Mouse (Mus musculus) embryonic facial prominence, embryonic 10.5 days (tissue): ENCODE measurements around the gene Ap1s3. TPM values are rescaled to one million over a fixed set of nuclear protein-coding genes. Genes with fewer than 3 reads are reported as not detected.
"Not testable (repeated sequence)": the region's sequence is repeated elsewhere in the genome, so short reads cannot be mapped to it uniquely, and the experiment has no call there.

Source experiments
- DNase-seq: peaks from one replicate; pipeline ENCODE4 v3.0.0-alpha.2; 2017; ENCODE audit warnings: low spot score
- H3K27ac ChIP-seq: fragments of 300-500 bp; sonication (generic); replicated peaks from 2 replicates; pipeline ENCODE4 v1.5.1; 2016; ENCODE audit warnings: mild to moderate bottlenecking
- H3K27me3 ChIP-seq: fragments of 300-500 bp; sonication (generic); replicated peaks from 2 replicates; pipeline ENCODE4 v1.6.1; 2016; ENCODE audit warnings: low read depth, mild to moderate bottlenecking; ENCODE audit not compliant: poor library complexity, severe bottlenecking
- H3K36me3 ChIP-seq: fragments of 300-500 bp; sonication (generic); replicated peaks from 2 replicates; pipeline ENCODE4 v1.6.1; 2016; ENCODE audit warnings: mild to moderate bottlenecking, moderate library complexity
- H3K4me1 ChIP-seq: fragments of 300-500 bp; sonication (generic); 2 replicates; pipeline ENCODE4 v1.6.1; 2016
- H3K4me3 ChIP-seq: fragments of 300-500 bp; sonication (generic); 2 replicates; pipeline ENCODE4 v1.5.1; 2016; ENCODE audit warnings: mild to moderate bottlenecking, moderate library complexity
- H3K9me3 ChIP-seq: fragments of 300-500 bp; sonication (generic); 2 replicates; pipeline ENCODE4 v1.6.1; 2016; ENCODE audit warnings: mild to moderate bottlenecking
- WGBS: fragments of 180-500 bp; shearing (Covaris S2); methylation state at CpG from one replicate; pipeline ENCODE4 v1.1.7; 2016; 5-methylcytosine and 5-hydroxymethylcytosine counted together
- polyA plus RNA-seq: library from polyadenylated mRNA; unstranded; fragments of >200 nt; fragmentation: Nextera tagmentation; extraction: Ambion mirVana; gene quantifications from 2 replicates; pipeline ENCODE4 v1.2.1, GENCODE M21; 2016

Ap1s3 gene
- polyA plus RNA-seq, 1 experiment from 2014 or later, result 0.24 TPM

DNA sequence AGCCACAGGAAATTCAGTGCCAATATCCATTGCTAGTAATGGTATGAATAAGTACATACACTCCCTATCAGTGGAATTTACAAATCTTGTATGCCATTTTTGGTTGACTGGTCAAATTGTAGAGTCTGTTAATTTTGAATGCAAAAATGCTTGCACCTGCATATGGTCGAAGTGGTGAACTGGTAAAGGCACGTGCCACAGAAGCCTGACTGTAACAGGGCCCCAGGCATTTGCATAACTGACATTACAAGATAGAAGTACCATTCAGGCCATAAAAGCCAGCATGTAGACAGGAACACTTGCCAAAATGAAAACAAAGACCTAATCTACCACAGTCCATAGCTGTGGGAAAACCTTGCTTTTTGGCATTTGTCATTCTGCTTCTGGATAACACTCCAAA, 55.3 kb downstream of the Ap1s3 start:
- Histone ChIP-seq H3K4me1 (no peaks in the 10 kb centered on the region), H3K27ac (no peak overlapping the region), H3K36me3 (peaks cover 8% of the 10 kb centered on the region), H3K4me3 (no peak overlapping the region), H3K27me3 (no peaks in the 10 kb centered on the region), H3K9me3 (peaks cover 11% of the 10 kb centered on the region)
- WGBS, result 88% methylated on average over 2 of the region's 2 CpGs
- no peak for DNase-seq

DNA sequence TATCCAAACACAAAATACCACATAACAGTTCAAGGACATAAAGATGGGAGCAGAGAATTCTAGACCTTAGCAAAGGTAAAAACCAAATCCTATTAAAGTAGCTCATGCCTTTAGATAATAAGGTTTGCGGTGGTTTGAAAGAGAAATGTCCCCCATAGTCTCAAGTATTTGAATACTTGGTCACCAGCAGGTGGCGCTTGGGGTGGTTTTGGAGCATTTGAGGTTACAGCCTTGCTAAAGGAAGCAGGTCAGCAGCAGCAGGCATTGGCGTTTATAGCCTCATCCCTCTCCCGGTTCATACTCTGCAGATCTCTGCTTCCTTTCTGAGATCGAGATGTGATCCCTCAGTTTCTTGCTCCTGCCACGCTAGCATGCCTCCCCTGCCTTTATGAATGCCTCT, 57.3 kb downstream of the Ap1s3 start:
- Histone ChIP-seq H3K27ac (no peak overlapping the region), H3K9me3 (peaks cover 11% of the 10 kb centered on the region), H3K27me3 (no peaks in the 10 kb centered on the region), H3K36me3 (peaks cover 8% of the 10 kb centered on the region), H3K4me3 (no peak overlapping the region), H3K4me1 (no peaks in the 10 kb centered on the region)
- 94% methylated on average over 6 of the region's 6 CpGs for WGBS
- DNase-seq, result no peak

DNA sequence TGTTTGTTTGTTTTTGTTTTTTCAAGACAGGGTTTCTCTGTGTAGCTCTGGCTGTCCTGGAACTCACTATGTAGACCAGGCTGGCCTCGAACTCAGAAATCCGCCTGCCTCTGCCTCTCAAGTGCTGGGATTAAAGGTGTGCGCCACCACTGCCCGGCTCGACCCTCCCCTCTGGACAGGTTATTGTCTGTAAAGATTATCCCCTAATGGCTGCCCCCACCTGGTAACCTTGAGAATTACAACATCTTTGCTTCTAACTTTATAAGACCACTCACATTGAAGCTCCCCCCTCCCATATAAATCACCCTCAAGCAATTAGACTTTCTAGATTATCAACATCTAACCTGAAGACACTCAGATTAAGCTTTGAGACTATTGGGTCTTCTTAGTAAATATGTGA, 60.5 kb downstream of the Ap1s3 start:
- not testable (repeated sequence) for H3K36me3 ChIP-seq
- WGBS, result 94% methylated on average over 5 of the region's 5 CpGs

DNA sequence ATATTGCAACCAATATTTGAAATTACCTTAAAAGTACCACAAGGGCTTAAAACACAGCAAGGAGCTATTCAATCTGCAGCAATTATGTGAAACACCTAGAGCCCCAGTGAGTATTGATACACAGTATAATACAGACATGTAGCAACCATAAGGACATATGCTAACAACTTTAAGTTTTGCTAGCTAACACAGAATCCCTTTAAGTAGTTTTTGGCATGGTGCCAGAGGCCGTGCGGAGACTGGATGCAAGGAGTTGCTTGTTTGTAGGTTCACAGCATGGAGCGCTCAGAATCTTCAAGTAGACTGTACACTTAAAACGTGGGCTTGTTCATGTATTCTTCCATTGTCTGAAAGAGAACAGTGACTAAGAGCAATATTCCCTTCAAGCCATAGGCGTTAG, 62.9 kb downstream of the Ap1s3 start:
- not testable (repeated sequence) for H3K27me3 ChIP-seq, H3K9me3 ChIP-seq, H3K27ac ChIP-seq, H3K4me3 ChIP-seq, H3K36me3 ChIP-seq, H3K4me1 ChIP-seq, DNase-seq
- WGBS, result 87% methylated on average over 5 of the region's 5 CpGs

More for the DNA sequence above, 60.5 kb downstream of the Ap1s3 start:
- not testable (repeated sequence) for H3K27ac ChIP-seq, H3K4me3 ChIP-seq, H3K4me1 ChIP-seq, H3K27me3 ChIP-seq, DNase-seq
- H3K9me3 ChIP-seq, result peaks cover 11% of the 10 kb centered on the region

DNA sequence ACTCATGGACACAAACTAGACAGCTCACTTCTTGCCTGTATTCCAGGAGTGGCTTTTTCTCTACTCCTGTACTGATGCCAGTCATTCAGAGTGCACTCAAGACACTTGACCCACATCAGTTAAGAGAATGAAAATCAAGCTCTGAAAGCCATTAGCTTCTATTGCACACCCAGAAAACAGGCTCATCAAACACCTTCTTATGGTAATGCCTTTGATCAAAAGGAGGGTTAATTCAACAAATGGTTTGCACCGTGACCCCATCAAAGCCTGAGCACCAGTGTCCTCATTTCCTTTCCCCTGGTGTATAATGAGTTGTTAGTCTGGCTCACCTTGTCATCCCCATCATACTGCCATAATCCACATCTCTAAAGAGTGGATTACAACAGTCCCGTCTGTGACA, 69.3 kb downstream of the Ap1s3 start:
- Histone ChIP-seq H3K4me3 (no peak overlapping the region), H3K36me3 (no peaks in the 10 kb centered on the region), H3K27me3 (no peaks in the 10 kb centered on the region), H3K9me3 (no peaks in the 10 kb centered on the region; the same call in 1 of the 2 replicates), H3K4me1 (peaks cover 9% of the 10 kb centered on the region), H3K27ac (no peak overlapping the region)
- no peak for DNase-seq
- 66% methylated on average over 2 of the region's 2 CpGs for WGBS

DNA sequence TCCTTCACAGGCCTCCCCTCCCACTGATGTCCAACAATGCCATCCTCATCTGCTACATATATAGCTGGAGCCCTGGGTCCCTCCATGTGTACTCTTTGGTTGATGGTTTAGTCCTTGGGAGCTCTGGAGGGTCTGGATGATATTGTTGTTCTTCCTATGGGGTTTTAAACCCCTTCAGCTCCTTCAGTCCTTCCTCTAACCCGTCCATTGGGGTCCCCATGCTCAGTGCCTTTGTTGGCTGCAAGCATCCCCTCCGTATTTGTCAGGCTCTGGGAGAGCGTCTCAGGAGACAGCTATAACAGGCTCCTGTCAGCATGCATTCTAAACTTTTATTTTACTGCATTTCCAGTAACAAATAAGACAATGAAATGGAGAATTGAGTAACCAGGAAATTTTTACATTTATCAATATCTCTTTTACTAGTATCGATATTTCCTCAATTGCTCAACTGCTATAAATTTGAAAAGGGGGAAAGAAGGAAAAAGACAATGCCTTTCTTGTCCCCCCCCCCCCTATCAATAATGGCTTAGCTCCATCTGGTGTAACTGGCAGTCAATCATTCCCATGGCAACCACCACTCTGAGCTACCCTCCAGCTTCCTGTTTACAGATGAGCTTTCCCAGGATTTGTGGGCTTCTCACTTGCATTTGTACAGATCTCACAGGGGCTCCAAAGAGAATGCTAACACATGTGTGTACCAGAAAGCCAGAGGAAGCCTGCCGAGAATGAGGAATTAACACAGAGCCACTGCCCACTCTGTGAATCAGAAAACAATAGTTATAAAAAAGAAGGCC, 73.2 kb downstream of the Ap1s3 start:
- no peak overlapping the region for H3K4me3 ChIP-seq
- DNase-seq, result peak; percentile 19
- H3K27me3 ChIP-seq, result no peaks in the 10 kb centered on the region
- peaks cover 9% of the 10 kb centered on the region for H3K4me1 ChIP-seq
- H3K36me3 ChIP-seq, result no peaks in the 10 kb centered on the region
- 0 out of 2 replicates have a peak overlapping the region, but pooled peaks have one; percentile 51 for H3K27ac ChIP-seq
- 51% methylated on average over 5 of the region's 5 CpGs for WGBS
- no peaks in the 10 kb centered on the region for H3K9me3 ChIP-seq

DNA sequence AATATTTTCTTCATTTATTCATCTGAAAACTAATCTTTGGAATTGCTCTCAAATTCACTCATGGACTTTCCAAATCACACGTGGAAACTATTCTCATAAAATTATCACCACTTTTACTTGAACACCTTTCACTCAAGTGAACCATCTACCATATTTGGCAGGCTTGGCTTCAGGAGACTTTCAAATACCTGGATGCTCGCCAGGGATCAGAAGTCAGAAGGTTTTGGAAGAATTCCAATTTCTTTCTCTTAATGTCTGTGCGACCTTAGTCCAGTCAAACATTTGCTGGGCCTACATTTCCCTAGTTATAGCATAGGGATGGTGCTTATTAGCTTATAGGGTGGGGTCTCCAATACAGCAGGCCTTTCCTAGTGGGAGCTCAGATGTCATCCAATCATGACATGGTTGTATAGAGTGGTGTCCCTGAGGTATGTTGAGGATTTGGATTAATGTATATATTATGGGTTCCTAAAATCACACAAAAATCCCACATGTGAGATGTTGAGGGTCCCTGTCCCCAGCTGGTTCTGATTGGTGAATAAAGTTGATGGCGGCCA, 79.0 kb downstream of the Ap1s3 start:
- H3K4me3 ChIP-seq, result no peak overlapping the region
- no peak for DNase-seq
- no peaks in the 10 kb centered on the region for H3K9me3 ChIP-seq
- no peak overlapping the region for H3K27ac ChIP-seq
- no peaks in the 10 kb centered on the region for H3K4me1 ChIP-seq
- WGBS, result 89% methylated on average over 4 of the region's 4 CpGs
- no peaks in the 10 kb centered on the region for H3K36me3 ChIP-seq
- no peaks in the 10 kb centered on the region for H3K27me3 ChIP-seq

DNA sequence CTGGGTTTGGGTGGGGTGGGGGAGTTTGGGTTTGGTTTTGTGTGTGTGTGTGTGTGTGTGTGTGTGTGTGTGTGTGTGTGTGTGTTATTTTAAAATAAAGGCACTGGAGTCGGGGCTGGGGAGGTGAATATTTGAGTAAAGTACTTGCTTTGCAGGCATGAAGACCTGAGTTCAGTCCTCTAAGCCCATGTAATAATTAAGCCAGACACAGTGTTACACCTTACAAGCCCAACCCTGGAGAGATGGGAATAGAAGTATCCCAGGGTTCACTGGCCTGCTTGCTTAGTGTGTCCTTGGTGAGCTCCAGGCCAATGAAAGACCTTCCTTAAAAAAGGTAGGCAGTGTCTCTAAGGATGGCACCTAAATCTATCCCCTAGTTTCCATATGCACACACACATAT, 80.7 kb downstream of the Ap1s3 start:
- H3K27me3 ChIP-seq, result no peaks in the 10 kb centered on the region
- H3K27ac ChIP-seq, result no peak overlapping the region
- H3K9me3 ChIP-seq, result no peaks in the 10 kb centered on the region
- DNase-seq, result no peak
- H3K4me1 ChIP-seq, result no peaks in the 10 kb centered on the region
- no peaks in the 10 kb centered on the region for H3K36me3 ChIP-seq
- no peak overlapping the region for H3K4me3 ChIP-seq
- 100% methylated on average over 1 of the region's 1 CpGs for WGBS

DNA sequence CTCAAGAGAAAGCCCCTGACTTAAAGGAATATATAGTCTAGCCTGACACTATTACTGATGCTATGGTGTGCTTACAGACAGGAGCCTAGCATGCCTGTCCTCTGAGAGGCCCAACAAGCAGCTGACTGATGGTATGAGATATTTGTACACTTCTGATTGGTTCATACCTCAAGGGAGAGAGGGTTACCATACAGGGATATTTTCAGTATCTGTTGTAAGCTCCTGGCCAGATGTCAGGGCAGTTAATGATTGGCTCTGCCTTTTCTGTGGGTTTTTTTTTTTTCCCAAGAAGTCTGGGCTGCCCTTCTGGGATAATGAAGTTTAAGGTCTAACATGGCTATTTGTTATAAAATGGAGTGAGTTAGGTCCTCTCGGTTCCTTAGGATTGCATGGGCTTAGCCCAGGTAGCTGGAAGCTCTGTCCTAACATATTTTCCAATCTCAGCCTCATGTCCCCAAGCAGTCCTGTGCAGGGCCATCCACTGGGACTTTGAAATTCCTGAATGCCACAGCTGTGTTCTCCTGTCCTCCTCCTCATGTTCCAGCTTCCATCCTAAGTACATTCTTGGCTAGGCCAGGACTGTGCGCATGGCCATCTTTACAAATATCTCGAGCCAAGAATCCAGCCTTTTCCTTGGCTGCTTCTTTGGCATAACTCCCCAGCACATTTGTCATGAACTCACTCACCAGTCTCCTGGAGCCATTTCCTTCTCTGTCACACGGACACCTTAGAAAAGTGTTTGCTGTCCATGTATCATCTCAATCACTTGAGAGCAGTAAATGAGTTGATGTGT, 81.6 kb downstream of the Ap1s3 start:
- Histone ChIP-seq H3K4me3 (no peak overlapping the region), H3K9me3 (no peaks in the 10 kb centered on the region), H3K4me1 (no peaks in the 10 kb centered on the region), H3K27ac (no peak overlapping the region), H3K27me3 (no peaks in the 10 kb centered on the region), H3K36me3 (no peaks in the 10 kb centered on the region)
- 91% methylated on average over 4 of the region's 4 CpGs for WGBS
- no peak for DNase-seq

DNA sequence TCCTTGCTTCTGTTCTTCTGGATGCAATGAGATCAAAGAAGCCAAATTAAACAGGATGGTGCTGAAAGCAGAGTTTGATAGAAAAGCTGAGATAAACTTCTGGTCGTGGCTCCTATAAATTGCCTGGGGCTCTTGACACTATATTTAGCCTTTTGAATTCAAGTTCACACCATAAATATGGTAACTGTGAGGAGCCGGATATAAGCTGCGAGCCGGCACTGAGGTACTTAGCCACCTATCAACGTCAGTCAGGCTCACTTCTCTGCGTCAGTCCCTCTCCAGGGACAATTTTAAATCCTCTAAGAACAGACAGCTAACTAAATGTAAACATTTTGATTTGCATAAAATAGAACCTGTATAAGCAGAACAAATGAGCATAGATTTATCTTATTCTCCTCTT, 82.3 kb downstream of the Ap1s3 start:
- H3K4me3 ChIP-seq, result no peak overlapping the region
- no peaks in the 10 kb centered on the region for H3K9me3 ChIP-seq
- DNase-seq, result no peak
- no peaks in the 10 kb centered on the region for H3K27me3 ChIP-seq
- H3K27ac ChIP-seq, result no peak overlapping the region
- 67% methylated on average over 6 of the region's 6 CpGs for WGBS
- no peaks in the 10 kb centered on the region for H3K36me3 ChIP-seq
- H3K4me1 ChIP-seq, result no peaks in the 10 kb centered on the region

DNA sequence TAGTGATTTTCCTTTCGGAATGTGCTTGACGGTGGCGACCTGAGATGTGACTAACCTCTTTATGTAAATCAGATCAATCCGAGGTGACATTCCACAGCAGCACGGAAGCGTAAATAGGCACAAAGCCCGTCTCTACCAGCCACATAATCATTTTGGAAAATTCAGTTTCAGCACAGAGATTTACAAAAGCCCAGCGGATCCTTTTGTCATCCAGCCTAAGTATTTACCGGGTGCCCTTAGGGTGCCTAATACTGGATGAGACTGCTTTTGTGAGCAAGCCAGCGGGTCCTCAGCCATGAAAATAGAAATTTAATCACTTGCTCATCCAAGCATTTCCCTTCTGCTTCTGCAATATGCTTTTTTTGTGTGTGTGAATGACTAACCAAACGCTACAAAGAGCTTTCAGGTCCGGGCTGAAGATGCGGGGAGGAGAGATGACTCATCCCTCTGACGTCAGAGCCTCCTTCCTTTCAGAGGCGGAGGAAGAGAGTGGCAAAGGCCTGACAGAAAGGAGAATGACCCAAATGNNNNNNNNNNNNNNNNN, 90.6 kb downstream of the Ap1s3 start:
- no peaks in the 10 kb centered on the region for H3K9me3 ChIP-seq
- no peaks in the 10 kb centered on the region for H3K27me3 ChIP-seq
- WGBS, result 2% methylated on average over 15 of the region's 15 CpGs
- H3K27ac ChIP-seq, result peak overlapping the region; percentile 67
- DNase-seq, result peak; percentile 64
- no peaks in the 10 kb centered on the region for H3K36me3 ChIP-seq
- H3K4me3 ChIP-seq, result peak overlapping the region; percentile 55
- H3K4me1 ChIP-seq, result peaks cover 10% of the 10 kb centered on the region; the same call in 1 of the 2 replicates

DNA sequence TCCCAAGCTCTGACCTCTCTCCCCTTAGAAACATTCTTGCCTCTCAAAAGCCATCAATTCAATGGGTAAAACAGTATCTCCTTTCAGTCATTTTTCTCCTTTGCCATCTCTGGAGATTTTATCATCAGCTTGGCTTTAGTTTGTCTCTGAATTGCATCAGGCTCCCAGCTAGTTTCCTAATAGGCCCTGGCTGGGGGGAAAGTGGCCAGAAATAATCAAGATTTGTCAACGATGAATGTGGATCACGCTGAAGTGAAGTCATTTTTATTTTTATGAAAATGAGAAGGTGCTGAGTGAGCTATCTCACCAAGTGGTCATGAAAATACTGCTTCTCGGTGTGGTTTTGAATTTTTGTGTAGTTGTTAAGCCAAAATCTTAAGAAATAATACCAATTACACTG, 94.4 kb downstream of the Ap1s3 start:
- no peak overlapping the region for H3K4me3 ChIP-seq
- H3K27me3 ChIP-seq, result no peaks in the 10 kb centered on the region
- 89% methylated on average over 3 of the region's 3 CpGs for WGBS
- peaks cover 10% of the 10 kb centered on the region; the same call in 1 of the 2 replicates for H3K4me1 ChIP-seq
- no peaks in the 10 kb centered on the region for H3K36me3 ChIP-seq
- no peak for DNase-seq
- H3K9me3 ChIP-seq, result no peaks in the 10 kb centered on the region
- no peak overlapping the region for H3K27ac ChIP-seq
